Mouse (Mus musculus) embryonic stem cell, embryonic (primary cell): ENCODE data around the gene Adcy1.

Experiments
- CTCF ChIA-PET, 4 experiments: fragments of 300-600 bp in 2 of 4; fragments of 350-600 bp in 2 of 4; sonication (Branson Sonifier 250); formaldehyde crosslinking; loops; one replicate each; lab custom pipeline; 2022; ENCODE audit warnings: inconsistent platforms in 2 of 4; lab: Charles Lee
- POLR2A ChIA-PET, 4 experiments: fragments of 300-600 bp in 2 of 4; fragments of 350-600 bp in 2 of 4; sonication (Branson Sonifier 250); formaldehyde crosslinking; loops; one replicate each; lab custom pipeline; 2022; ENCODE audit warnings: antibody characterized with exemption in 4 of 4, inconsistent platforms in 1 of 4; lab: Charles Lee

Gene Adcy1

DNA sequence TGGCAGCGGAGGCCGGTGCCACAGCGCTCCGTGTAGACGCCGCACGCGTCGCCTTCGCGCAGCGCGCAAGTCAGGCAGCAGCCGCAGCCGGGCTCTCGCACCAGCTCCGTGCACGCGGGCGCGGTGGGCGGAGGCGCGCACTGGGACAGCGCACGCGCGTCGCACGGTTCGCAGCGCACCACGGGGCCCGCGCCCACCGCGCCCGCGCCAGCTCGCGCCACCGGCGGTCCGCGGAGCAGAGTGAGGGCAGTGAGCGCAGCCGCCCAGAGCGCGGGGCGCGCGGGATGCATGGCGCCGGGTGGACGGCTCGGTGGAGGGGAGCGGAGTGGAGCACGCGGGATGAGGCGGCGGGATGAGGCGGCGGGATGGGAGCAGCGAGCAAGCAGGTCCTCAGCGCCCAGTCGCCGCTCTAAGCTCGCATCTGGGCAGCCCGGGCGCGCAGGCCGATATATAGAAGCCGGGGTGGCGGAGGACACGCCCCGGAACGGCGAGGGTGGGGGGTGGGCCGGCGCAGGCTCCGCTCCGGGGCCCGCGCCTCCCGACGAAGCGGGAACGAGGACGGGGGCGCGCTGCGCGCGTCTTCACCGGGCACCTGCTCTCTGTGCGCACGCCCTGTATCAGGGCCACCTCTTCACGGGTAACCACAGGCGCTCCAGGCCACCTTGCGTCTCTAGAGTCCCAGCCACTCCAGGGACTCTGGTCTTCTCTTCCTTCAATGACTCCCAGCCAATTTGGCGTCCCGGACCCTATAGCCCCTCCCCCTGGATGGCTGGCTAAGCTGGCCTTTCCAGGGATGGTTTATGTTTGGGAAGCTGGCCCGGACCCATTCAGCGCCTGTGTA is 150.4 kb downstream of the Adcy1 start, which contains the start of gene Igfbp3:
Igfbp3 (minus strand) TSS at position 423 of the 841 bp plus-strand sequence.
- ChIA-PET POLR2A (interaction anchor here in 3 of 4 experiments (0.6 to 3.8 kb wide), 18 partner anchors 8 to 1422 kb away, joined by 3 to 16 read pairs (median 3); no protein-coding TSS in a partner anchor), CTCF (interaction anchor here (0.5 to 1.8 kb wide), 22 partner anchors 8 to 1319 kb away, joined by 3 to 9 read pairs (median 3); no protein-coding TSS in a partner anchor)

DNA sequence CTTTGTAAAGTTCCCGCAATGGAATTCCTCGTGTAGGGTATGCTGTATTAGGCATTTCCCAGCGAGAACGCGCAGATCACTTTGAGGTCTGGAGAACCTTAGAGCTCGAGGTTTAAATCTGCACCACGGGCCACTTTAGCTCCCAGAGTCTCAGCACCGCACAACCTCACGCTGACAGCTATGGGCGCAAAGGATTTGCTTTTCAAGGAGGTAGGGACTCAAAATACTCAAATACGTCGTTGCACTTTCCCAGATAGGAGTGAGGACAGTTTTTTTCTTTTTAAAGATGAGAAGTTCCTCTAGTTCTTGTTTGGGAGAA is 151.0 kb downstream of the Adcy1 start:
- CTCF ChIA-PET = interaction anchor here in 3 of 4 experiments (0.6 to 1.8 kb wide), 24 partner anchors 8 to 1318 kb away, joined by 3 to 4 read pairs (median 3); no protein-coding TSS in a partner anchor
- POLR2A ChIA-PET = interaction anchor here in 3 of 4 experiments (0.6 to 3.8 kb wide), 11 partner anchors 11 to 824 kb away, joined by 3 to 16 read pairs (median 3); no protein-coding TSS in a partner anchor

DNA sequence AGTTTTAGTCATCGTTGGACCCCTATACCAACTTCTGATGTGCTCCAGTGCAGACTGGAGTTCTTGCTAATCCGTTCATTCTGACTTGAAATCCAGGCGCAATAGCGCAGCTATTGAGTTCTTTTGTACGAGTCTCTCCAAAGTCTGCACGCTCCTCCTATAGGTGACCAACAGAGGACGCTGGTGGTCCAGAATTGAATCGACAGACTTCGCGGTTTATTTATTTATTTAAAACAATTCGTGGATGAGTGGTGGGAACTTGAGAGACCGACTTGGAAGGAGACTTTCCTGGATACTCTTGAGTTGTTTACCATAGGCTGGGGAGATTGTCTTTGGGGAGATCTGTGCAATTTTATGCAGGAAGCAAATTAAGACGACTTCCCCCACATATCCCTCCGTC is 151.5 kb downstream of the Adcy1 start:
- CTCF ChIA-PET = interaction anchor here in 3 of 4 experiments (0.6 to 1.8 kb wide), 23 partner anchors 9 to 1318 kb away, joined by 3 to 4 read pairs (median 3); no protein-coding TSS in a partner anchor
- POLR2A ChIA-PET = interaction anchor here in 3 of 4 experiments (0.6 to 3.8 kb wide), 11 partner anchors 11 to 534 kb away, joined by 3 to 16 read pairs (median 3); no protein-coding TSS in a partner anchor

DNA sequence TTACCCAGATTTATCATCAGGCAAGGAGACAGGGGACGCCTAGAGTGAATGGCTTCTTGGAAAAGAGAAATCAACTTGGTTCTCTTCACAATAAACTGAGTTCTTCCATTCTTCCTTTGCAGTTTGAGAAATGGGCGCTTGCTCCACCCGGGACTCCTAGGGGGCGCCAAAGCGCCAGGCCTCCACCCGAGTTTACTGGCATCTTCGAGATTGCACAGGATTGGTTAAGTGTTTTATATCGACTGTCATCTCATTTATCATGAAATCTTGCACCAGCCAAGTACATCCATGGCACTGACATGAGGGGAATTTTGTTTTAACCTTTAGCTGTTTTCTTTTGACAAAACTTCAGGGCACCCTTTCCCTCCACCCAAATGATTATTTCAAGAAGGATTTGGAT is 152.4 kb downstream of the Adcy1 start:
- ChIA-PET POLR2A (no interaction called here), CTCF (interaction anchor here in 1 of 4 experiments (1.1 kb wide), 1 partner anchor 415 kb away, joined by 4 read pairs; no protein-coding TSS in a partner anchor)

DNA sequence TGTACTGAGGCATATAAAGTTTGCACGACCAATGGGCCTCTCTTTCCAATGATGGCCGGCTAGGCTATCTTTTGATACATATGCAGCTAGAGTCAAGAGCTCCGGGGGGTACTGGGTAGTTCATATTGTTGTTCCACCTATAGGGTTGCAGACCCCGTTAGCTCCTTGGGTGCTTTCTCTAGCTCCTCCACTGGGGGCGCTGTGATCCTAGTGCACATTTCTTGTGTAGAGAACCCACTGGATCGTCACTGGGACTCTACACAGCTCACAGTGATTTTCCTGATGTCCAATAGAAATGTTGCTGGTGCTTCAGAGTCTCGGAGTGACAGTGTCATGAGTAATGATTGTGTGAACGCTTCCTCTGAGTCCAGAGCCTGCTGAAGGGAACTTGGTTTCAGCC is 158.5 kb downstream of the Adcy1 start:
- CTCF ChIA-PET = interaction anchor here (0.6 to 2.1 kb wide), 20 partner anchors 8 to 1175 kb away, joined by 3 to 8 read pairs (median 4); partner anchors contain the start of gene Igfbp3 (in 2 of the 4)

DNA sequence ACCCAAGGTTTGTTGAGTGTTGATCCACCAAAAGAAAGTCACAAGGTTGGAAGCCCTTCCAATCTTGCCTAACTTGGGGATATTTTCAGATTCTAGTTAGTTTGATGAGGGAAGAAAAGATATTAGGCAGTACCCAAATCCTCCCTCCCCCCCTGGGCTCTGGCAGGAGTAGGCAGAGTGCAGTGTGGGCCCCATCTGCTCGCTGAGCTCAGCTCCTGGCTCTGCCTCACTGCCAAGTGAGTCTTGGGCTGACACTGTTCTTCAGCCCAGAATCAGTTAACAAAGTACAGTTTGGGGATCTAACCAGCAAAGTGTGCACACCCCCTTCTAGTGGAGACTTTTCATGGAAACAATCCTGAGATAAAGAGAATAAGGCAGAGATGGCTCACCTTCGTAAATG is 162.9 kb downstream of the Adcy1 start:
- POLR2A ChIA-PET = interaction anchor here in 1 of 4 experiments (1.2 kb wide), 1 partner anchor 12 kb away, joined by 3 read pairs; no protein-coding TSS in a partner anchor
- CTCF ChIA-PET = no interaction called here

More for the DNA sequence above, 158.5 kb downstream of the Adcy1 start:
- POLR2A ChIA-PET = interaction anchor here in 2 of 4 experiments (0.6 to 1.4 kb wide), 5 partner anchors 9 to 346 kb away, joined by 3 to 7 read pairs (median 3); no protein-coding TSS in a partner anchor

DNA sequence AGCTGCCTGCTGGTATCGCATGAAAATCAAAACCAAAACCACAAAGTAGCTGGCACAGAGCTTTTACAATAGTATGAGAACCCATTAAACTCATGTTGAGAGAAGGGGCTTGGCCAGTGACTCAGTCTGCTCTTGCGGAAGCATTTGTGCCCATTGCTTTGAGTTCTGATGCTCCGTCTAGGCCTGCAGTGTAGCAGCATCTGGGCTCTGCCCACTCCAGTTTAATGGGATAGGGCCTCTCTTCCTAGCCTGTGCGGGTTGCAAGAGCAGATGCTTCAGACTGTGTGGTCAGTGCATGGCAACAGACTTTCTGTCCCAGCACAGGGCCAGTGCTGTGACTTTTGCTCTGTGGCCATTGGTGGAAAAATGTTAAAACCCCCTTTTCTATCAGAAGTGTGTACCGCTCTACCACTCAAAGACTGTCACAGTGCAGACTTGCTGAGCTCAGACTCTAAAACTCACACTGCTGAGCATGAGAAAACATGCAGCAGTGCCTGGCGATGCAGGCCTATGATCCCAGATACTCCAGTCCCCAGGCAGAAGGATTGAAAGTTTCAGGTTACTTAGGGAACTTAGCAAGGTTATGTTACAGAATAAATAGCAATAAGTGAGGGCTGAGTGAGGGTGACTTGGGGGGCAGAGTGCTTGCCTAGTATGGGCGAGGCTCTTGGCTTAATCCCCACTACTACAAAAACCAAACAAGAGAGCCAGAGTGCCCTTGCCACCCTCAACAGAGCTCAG is 163.7 kb downstream of the Adcy1 start:
- CTCF ChIA-PET = no interaction called here
- POLR2A ChIA-PET = no interaction called here

DNA sequence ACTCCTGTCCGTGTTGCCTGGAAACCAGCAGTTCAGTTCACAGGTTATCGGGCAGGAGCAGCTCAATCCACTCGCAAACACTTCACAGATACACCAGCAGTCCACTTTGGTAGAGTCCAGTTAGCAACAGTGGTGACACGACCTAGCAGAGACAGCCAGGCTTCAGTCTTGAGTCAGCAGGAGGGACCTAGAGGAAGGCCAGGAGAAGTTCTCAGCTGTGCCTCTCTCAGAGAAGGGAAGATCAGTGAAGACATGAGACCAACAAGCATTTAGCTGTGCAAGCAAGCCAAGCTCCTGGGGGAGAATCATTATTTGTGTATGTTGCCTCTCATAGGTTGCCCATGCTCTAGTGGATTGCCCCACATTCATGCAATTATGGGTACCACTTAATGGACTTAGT is 164.8 kb downstream of the Adcy1 start:
- POLR2A ChIA-PET = interaction anchor here in 1 of 4 experiments (1.4 kb wide), 1 partner anchor 195 kb away, joined by 3 read pairs; no protein-coding TSS in a partner anchor
- CTCF ChIA-PET = no interaction called here
